Mouse (Mus musculus) lung, postnatal 25 days (tissue): ENCODE results near the gene Olfr749.
"Not testable (repeated sequence)": the region's sequence is repeated elsewhere in the genome, so short reads cannot be mapped to it uniquely, and the experiment has no call there.

ENCODE experiments used
- DNase-seq: peaks from one replicate; pipeline ENCODE4 v3.0.0; 2022; ENCODE audit warnings: low spot score

Olfr749 gene

DNA sequence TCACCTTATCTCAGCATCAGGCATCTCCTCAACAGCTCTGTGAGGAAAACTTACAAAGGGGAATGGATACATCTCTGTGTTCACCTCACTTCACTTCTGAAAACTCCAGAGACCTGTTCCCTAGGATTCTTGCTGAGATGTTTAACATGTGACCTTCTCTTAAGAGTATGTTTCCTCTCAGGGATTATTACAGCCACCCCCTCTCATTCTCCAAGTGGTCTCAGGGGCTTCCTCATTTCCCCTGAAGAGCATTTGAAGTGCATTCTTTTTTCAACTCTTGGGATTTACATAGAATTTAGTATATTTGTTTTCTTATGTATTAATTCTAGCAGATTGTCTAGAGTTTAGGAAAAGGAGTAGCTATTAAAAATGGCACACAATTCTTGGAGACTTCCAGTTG, at the start of gene Olfr749:
TSS of gene Olfr749 (minus strand) at position 101 of the 400 bp plus-strand sequence.
- no peak for DNase-seq

DNA sequence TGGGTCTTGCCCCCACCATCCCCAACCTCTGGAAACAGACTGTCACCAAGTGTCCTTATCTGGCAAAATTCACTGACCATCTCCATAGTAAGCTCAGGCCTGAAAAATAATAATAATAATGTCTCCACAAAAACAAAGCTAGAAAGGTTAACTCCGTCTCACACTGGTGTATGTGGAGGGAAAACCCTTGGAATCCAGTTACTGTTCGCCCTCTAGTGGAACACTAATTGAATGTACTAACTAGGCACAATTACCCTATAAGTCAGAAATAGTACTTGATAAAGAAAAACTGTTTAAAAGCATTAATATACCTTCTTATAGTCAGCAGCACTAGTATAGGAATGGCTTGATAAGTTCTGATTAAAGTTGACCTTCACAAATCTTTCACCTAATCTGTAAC, 43.3 kb upstream of the Olfr749 start:
- DNase-seq: no peak

DNA sequence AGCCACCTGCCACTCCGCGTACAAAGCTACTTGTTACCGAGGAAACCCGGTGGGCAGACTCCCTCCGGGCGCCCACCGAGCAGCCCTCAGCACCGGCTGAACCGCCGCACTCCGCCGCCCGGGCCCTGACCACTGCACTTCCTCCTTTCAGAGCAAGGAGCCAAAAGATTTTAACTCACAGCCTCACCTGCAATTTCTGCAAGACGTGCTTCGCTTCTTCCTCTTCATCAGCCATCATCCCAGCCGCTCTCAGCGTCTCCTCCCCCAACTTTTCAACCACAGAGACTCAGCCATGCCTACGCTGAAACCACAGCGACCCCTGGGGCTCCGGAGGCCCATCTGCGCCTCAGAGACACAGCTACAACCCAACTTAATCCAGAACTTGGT, 40.4 kb upstream of the Olfr749 start, which contains the start of gene Ttc5:
TSS of gene Ttc5 (minus strand) at position 269 of the 387 bp plus-strand sequence.
- peak; percentile 88 for DNase-seq

DNA sequence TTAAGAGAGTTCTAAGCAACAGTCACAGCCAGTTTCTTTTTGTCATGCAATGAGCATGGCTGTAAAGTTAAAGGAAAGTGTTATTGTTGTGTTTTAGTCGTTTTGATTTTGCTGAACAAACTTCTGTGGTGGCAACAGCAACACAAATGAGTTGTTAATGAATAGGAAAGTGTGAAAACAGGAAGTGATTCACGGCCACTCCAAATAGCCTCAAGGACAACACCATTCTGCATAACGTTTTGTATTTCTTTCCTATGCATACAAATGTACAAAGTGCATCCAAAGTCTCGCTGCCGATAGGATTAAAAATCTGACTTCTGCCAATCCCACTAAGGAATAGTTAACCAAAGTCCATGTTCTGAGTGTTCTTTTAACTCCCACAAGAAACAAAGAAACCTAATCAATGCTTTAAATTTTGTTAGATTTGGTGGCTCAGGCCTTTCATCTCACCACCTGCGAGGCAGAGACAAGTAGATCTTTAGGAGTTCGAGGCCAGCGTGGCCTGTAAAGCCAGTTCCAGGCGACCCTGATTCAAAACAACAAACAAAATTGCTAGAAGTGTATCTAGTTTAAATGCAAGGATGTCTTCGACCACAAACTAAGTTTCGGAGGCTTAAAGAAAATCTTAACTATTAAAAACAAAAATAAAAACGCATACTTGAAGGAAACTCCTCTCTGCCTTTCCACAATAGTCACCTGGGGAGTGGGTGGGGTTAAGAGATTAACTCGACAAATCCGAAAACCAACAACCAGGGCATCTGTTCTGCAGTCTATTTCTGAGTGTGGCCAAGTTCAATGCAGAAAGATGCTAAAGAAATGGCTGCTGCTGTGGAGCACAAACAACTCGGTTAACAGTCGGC, 39.7 kb upstream of the Olfr749 start:
- no peak for DNase-seq

DNA sequence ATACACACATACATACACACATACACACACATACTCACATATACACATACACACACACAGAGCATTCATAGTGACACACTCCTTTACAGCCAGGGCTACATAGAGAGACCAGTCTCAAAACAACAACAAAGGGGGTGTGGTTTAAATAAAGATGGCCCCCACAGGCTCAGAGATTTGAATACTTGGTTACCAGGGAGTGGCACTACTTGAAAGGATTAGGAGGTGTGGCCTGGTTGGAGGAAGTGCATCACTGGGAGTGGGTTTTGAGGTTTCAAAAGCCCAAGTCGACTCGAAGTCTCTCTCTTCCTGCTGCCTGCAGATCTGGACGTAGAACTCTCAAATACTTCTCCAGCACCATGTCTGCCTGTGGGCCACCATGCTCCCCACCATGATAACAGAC, 37.3 kb upstream of the Olfr749 start:
- DNase-seq: no peak

DNA sequence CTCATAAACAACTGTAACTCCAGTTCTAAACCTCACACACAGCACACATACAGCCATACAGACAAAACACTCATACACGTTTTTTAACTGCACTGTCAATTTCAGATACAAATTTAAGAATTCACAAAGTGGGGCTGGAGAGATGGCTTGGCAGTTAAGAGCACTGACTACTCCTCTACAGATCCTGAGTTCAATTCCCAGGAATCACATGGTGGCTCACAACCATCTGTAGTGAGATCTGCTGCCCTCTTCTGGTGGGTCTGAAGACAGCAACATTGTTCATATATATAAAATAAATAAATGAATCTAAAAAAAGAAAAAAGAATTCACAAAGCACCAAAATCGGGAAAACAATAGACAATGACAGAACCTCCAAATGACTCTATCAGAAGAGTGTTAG, 26.4 kb upstream of the Olfr749 start:
- DNase-seq: no peak

DNA sequence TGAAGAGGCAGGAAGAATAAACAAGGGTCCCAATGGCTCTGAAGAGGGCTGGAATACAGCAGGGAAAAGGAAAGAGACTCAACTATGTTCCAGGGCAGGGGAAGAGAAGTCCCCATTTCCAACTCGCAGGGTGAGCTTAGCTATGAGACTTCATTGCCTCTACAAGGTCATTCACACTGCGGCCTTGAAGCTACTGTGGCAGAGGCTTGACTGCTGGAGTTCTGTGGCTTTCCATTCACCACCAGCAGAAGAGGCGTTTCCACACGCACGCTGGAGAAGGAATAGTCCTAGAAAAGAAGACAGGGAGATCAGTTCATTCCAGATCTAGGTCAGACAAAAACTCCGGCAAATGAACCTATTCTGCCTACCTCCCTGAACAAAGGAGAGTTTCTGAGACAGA, 20.8 kb upstream of the Olfr749 start:
- DNase-seq: no peak

DNA sequence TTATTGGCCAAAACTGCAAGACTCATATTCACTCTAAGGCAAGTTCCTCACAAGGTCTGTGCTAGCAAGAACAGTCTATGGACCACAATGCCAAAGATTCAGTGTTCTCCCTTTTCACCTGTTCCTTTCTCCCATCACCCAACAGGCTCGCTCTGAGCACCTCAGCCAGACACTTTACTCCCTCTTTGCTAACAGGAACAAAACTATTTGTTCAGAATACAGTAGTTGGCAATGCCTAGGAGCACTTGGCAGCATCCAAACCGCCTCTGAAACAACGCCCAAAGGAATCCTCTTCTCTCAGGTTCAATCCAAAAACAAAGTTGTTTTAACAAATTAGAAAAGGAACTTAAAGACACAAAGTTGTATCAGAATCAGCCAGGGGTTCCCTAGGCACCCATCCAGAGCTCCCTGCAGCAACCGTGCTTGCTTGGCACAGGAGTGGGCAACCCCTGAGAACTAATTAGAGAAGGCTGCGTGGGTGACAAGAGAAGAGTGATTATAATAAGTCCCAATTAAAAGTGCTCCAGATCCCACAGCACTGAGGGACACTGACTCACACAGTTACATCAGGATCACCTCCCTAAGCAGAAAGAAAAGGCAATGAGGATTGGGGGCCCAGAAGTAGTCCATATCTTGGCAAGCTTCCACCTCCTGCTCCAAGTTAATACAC, 13.7 kb upstream of the Olfr749 start:
- no peak for DNase-seq

DNA sequence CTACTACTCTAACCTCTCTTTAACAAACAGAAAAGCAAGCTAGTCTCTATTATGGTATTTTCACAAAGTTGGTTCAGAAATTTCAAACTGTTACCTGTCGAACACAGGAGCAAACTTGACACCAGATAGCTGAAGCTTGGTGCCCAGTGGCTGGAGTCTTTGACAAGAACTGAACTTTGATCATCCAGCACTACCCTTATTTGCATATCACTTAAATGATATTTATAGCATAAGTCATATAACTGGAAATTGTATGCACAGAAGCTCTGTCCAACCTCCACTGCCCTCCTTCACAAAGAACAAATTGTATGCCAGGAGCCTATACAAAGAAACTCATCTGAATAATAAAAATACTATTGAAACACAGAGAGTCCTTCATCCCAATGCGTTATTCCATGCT, 3.3 kb downstream of the Olfr749 start:
- DNase-seq: no peak

DNA sequence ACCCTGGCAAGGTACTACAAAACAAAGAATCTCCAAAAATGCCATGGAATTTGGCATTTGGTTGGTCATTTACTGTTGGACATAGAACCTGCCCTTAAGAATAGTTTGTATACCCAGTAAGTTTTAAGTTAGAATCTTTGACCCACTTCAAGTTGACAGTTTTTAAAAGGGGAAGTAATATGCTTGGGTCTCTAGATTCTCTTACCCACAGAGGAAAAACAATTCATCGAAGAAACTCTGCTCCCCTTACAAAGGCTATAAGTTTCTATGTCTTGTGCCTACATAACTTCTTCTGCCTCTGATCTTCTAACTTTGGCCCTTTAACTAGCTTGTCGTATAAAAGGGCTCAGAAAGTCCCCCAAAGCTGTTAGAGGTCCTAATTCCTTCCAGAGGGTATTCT, 4.6 kb downstream of the Olfr749 start:
- no peak for DNase-seq

DNA sequence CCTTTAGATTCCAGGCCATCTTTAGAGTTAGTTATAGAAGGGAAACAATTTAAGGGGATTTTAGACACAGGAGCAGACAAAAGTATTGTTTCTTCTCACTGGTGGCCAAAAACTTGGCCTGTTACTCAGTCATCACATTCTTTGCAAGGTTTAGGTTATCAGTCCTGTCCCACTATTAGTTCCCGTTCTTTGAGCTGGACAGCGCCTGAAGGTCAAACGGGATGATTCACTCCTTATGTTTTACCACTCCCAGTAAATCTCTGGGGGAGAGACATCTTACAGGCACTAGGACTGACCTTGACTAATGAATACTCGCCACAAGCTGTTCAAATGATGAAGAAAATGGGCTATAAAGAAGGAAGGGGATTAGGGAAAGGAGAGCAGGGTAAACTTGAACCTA, 22.5 kb downstream of the Olfr749 start:
- not testable (repeated sequence) for DNase-seq

DNA sequence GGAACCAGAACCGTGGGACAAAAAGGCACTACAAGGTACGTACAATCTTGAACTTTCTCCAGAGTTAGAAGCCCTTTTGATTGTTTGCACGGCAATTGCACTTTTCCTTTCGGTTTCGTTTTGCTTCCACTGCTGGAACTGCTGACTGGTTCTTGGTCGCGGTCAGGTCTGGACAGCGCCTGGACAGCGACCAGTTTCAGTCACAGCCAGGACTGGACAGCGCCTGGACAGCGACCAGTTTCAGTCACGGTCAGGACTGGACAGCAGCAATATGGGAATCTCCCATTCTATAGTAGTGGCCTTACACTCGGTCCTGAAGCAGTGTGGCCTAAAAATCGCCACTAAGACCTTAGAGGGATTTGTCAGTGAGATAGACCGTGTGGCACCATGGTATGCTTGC, 25.0 kb downstream of the Olfr749 start:
- DNase-seq: not testable (repeated sequence)

DNA sequence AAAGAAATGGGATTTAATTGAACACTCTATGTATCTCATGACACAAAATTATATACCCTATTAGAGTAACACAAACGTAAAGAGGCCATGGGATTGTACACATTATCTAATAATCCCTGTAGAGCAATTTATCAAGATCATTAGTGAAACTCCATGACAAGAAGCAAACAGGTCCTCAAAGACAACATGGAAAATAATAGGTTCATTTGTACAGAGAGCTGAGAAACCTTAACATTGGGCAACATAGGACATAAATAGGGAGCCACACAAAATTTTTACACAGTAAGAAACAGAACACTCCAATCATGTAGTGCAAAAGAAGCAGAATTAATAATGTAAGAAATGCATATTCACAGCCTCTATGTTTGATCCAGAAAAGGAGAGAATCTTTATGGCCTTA, 37.8 kb downstream of the Olfr749 start, which contains the start of gene Olfr748:
TSS of gene Olfr748 (plus strand) at position 301 of the 400 bp plus-strand sequence.
- DNase-seq: no peak

DNA sequence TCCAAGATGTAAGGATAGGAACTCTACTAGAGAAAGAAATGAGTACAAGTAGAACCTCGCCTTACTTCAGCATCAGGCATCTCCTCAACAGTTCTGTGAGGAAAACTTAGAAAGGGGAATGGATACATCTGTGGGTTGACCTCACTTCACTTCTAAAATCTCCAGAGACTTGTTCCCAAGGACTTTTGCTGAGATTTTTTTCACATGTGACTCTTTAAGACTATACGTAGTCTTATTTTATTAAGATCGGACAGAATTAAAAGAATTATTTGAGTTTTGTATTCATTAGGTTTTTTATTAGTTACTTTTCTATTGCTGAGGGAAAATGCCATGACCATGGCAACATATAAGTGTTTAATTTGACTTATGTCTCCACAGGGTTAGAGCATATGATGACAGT, 51.8 kb downstream of the Olfr749 start, which contains the start of gene Olfr747:
TSS of gene Olfr747 (minus strand) at position 101 of the 400 bp plus-strand sequence.
- DNase-seq: no peak
